Mouse (Mus musculus) common myeloid progenitor, adult 5-6 weeks (primary cell): ENCODE results near the gene Ctsw. TPM values are rescaled to one million over a fixed set of nuclear protein-coding genes. Genes with fewer than 3 reads are reported as not detected.

Experiments
- ATAC-seq: replicated peaks from 2 replicates; pipeline ENCODE4 v1.8.0; 2016; ENCODE audit warnings: low read depth, mild to moderate bottlenecking, moderate TSS enrichment, inconsistent platforms; ENCODE audit not compliant: poor library complexity, severe bottlenecking
- total RNA-seq: library from RNA; stranded (forward); fragments of 200-1000, 187-1606 nt; gene quantifications from 2 replicates; pipeline ENCODE4 v1.2.3, GENCODE M21; 2017

Gene Ctsw
- total RNA-seq, 1 experiment from 2014 or later, result 2.0 TPM

DNA sequence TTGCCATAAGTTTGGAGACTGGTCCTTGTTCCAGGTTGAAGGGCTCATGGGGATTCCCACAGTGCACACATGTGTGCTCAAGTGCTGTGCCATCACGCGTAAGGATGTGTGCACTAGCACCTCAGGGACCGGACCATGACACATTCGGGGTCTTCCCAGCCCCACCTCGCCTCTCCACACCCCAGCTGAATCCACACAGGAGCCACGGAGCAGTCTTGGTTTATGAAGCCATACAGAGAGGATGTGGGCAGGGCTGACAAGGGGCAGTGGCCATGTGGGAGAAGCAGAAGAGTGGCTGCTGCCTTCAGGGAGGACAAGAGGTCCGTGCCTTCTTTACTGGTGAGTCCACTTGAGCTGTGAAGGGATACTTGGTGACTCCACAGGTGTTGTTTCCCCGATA is 3.3 kb downstream of the Ctsw start:
- no peak for ATAC-seq

- ATAC-seq, result no peak
Measured at GRCm38 (mm10) chr19:5463791-5464562, 4.3 kb downstream of the Ctsw start.

DNA sequence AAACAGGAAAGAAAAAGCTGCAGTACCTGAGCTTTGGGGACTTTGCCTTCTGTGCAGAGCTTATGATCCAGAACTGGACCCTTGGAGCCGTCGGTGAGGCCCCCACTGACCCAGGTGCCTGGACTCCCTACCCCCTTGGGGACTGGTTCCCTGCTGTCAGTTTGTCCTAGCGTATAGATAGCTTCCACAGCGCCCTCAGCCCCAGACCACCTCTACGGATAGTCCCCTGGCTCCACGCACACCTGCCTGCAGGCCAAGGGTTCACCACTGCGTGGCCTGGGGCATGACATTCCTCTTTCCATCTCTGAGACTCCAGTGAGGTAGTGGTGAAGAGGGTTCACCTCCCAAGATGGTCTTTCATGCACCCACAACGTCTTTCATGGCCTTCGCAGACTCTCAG is 5.1 kb downstream of the Ctsw start:
- ATAC-seq, result no peak

DNA sequence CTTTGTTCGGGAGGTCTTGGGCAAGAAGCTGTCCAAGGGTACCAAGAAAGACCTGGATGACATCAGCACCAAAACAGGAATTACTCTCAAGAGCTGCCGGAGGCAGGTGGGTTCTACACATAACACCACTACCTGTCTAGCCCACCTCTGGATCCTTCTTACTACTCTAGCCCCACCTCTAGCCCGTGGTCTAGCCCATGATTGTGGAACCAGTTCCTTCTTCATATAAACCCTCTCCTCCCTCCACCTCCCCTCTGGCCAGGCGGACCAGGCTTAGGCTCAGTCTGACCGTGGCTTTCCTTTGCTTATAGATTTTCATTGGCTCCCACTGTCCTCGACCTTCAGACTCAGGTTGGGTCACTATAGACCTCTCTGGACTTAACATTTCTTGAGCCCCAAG is 6.9 kb downstream of the Ctsw start:
- no peak for ATAC-seq

GRCm38 (mm10) chr19:5460465-5460911 is 7.8 kb downstream of the Ctsw start, which contains the start of gene Fibp:
Gene Fibp, plus strand, starts transcription at chr19:5460615.
- peak; percentile 78 for ATAC-seq

DNA sequence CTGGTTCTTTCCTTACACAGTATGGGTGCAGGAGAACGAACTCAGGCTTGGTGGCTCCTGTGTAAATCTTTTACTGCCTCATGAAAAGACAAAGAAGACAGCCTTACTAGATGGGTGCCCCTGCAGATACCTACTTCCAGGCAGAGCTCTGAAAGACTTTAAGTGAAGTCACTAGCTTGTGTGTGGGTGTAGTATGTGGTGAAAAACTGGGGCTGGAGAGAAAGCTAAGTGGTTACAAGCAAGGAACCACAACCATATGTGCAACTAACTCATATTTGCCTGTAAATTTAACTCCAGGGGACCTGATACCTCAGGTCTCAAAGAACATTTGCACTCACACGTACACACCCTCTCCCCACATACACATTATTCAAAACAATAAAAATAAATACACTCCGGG is 8.4 kb downstream of the Ctsw start:
- ATAC-seq, result no peak

GRCm38 (mm10) chr19:5459019-5459418 is 9.3 kb downstream of the Ctsw start:
- no peak for ATAC-seq

GRCm38 (mm10) chr19:5457746-5458442 is 10.4 kb downstream of the Ctsw start, which contains the start of gene Ccdc85b:
Gene Ccdc85b, minus strand, starts transcription at chr19:5457894.
- no peak for ATAC-seq

- ATAC-seq, result peak; percentile 84
Measured at GRCm38 (mm10) chr19:5456922-5457745, 11.2 kb downstream of the Ctsw start.

- ATAC-seq, result no peak
Measured at GRCm38 (mm10) chr19:5456241-5456921, 11.9 kb downstream of the Ctsw start.

DNA sequence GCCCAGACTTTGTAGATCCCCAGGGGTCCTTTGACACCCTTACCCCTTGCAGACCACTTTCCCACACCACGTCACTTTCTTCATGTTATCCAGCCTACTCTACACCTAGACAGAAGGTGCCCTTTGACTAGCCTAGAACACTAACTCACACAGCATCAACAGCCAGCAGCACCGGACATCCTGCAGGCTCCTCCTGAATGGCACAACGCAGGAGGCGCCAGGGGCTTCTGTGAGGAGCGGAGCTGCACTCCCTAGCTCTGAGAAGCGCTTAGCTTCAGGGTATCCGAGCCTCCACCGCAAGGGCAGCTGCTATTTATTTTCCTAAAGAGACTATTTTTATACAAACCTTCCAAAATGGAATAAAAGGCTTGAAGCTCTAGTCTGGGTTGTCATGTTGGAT is 12.7 kb downstream of the Ctsw start:
- no peak for ATAC-seq

DNA sequence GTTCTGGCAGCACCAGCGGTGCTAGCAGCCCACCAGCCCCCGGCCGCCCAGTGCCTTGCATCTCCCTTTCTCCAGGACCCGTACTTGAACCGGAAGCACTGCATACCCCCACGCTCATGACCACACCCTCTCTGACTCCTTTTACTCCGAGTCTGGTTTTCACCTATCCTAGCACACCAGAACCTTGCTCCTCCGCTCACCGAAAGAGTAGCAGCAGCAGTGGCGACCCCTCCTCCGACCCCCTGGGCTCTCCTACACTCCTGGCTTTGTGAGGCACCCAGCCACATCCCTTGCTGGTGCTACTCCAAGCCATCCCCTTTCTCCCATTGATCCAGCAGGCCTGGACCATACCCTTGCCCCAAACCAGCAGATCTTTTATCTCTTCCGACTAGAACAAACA is 13.3 kb downstream of the Ctsw start:
- ATAC-seq, result no peak

- no peak for ATAC-seq
Measured at GRCm38 (mm10) chr19:5451766-5452165, 16.5 kb downstream of the Ctsw start.

DNA sequence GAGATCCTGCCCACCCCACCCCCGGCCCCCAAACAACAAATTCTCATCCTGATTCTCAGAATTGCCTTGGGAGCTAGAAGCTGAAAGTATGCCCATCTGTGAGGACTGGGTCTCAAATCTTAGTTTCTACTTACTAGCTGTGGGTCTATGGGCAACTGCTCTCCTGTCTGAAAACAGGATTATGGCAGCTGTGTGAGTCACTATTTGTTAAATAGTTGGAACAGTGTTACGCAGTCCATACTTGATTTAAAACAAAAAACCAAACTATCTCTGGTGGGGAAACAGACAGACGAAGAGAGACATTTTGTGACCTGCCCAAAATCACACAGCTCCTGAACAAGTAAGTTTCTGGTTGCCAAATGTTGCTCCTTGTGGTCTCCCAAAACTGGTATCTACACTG is 18.6 kb downstream of the Ctsw start:
- no peak for ATAC-seq

DNA sequence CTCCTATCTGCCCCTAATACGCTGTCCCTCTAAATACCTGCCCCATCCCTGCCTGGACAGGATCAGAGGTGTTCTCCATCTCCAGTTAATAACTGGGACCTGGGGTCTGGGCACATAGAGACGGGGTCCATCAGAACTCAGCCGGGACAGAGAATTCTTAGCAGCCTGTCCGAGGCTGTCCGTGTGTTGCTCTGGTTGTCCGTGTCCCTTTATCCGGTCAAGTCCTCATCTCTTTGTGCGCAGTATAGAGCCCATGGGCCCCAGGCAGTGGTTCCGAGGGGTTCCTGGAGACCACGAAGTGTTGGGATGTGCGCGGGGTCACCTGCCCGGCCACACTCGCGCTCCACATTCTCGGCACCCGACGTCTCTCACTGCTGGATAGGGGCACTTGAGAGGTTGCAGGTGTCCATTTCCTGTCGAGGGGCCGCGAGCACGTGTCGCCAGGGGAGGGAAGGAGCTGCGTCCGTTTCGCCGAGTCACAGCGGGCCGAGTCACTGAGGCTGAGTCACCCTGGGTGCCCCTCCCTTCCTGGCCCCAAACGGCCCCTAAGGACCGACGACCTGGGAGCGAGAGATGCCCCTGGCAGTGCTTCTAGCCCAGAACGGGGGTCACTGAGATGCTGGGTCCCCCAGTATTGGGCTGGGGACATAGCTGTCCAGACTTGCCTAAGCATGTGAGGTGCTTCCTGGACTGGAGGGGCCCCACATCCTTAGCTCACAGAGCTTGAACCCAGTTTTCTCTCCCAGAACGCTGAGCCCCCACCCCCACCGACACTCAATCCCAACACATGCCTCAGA is 19.8 kb downstream of the Ctsw start:
- peak; percentile 62 for ATAC-seq

- ATAC-seq, result peak; percentile 72
Measured at GRCm38 (mm10) chr19:5447515-5448353, 20.6 kb downstream of the Ctsw start, which contains the start of gene Fosl1. Gene Fosl1, plus strand, starts transcription at chr19:5447547.

- ATAC-seq, result no peak
Measured at GRCm38 (mm10) chr19:5445747-5446146, 22.6 kb downstream of the Ctsw start.

DNA sequence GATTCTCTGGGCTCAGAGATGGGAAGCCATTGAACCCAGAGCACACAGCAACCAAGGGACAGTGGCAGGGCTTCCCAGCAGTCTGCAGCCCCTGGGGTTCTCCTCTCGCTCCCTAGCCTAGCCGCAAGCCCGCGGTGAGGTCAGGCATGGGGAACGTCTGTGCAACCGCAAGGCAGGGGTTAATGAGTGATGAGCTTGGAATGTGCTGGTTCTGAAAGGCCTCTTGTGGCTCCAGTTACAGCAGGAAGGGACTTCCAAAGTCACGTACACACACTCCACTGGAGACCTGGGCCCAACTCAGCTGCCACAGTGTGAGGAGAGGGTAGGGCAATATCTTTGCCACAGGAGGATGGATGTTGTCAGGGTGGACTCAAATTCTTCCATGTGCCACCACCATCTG is 23.4 kb downstream of the Ctsw start:
- no peak for ATAC-seq
